Mouse (Mus musculus): ENCODE results near the gene Mbl1.

Mbl1 gene

GRCm38 (mm10) chr14:41189496-41189895 lies 38.2 kb downstream of the Mbl1 start:
- DNase-seq (ENCODE audit: low read depth, low spot score), result no peak

- no peak for DNase-seq (ENCODE audit: low read depth, low spot score)
Observed at GRCm38 (mm10) chr14:41198037-41198730, 46.9 kb downstream of the Mbl1 start.

Data from mesoderm, embryonic 11.5 days (tissue).